Mouse (Mus musculus): ENCODE measurements at regions not wholly inside any gene's neighbourhood (a gene's known extent, or its start where the extent isn't known, plus 50 kb on each side); places are given as distances from the start of the nearest gene placed in this dataset.

DNA sequence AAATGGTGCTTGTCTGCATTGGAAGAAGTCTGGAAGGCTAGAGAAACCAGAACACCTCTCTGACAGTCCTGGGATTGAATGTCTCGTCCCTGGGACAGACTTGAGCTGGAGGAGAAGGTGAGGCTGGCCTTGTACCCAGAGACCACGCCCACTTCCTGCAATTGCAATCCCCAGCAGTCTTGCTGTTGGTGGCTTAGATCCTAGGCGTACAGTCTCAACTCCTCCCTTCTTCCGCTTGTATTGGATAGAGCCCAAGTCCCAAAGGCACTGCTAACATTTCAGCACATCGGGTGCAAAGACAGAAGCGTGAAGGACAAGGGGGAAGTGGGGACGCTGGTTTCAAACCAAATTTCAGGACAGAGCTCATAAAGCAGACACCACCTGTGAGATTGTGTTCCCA, 94.1 kb upstream of the Atxn1 start:
- TF ChIP-seq EP300 (optimal IDR thresholded peaks at IDR 0.05) (no peak), CTCF (IDR thresholded peaks at IDR 0.05; ENCODE audit: low read depth) (no peak)
